Mouse (Mus musculus): ENCODE data around the gene Lmx1a. TPM values are rescaled to one million over a fixed set of nuclear protein-coding genes. Genes with fewer than 3 reads are reported as not detected.

Lmx1a gene
- total RNA-seq, 1 experiment from 2014 or later, result not detected

- DNase-seq, result peak; percentile 69
These were observed 92.9 kb downstream of the Lmx1a start for GRCm38 (mm10) chr1:167781787-167782484.

GRCm38 (mm10) chr1:167784067-167784466 is 95.0 kb downstream of the Lmx1a start:
- DNase-seq, result no peak

GRCm38 (mm10) chr1:167788684-167789413 is 99.8 kb downstream of the Lmx1a start:
- DNase-seq, result no peak

DNA sequence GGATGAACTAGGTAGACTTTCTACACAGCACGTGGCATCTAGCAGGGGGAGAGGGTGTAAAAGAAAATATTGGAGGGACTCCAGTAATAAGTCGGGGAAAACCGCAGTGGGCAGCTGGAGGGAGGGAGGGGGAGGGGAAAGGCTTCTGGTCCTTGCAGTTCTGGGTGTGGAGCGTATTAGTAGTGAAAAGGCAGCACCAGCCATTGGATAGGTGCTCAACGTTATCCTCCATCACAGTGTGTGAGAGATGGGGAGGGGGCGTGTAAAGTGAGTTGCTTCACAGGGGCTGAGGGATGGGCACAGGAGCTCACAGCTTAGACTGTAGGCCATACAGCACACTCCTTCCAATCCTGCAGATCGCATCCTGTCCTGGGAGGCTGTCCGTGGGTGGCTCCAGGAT is 100.4 kb downstream of the Lmx1a start:
- no peak for DNase-seq

DNA sequence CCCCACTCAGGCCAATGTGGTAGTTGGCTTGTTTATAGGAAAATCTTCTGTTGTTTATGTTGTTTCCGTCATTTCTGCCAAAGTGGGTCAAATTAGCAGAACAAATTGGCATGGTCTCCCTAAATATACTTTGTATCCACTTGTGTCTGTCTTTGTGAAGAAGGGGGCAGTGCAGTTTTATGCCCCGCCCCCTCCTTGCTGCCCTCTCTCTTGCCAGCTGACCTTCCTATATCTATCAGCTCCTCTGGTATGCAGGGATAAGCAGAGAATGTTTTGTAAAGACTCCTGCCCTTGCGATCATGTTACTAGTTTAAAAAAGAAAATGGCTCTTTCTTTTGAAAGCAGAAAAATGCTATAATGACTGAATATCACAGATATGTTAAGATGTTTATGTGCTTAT is 101.7 kb downstream of the Lmx1a start:
- DNase-seq, result no peak

GRCm38 (mm10) chr1:167791221-167791620 is 102.2 kb downstream of the Lmx1a start:
- no peak for DNase-seq

DNA sequence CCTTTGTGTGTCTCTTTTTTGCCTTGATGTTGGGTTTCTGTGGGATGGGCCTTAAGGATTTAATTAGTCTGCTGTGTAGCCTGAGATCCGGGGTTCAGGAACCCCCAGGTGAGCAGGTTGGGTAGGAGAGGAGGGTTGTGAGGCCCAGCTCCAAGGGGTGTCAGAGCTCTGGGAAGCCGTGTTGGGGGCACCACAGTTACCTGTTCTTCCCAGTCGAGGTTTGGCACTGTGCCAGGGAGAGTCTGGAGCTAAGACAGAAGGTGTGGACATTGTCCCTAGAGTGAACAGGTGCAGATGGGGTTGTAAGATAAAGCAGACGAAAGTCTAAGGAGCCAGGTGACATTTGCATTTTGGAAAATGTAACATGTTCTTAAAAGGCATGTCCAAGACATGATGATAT is 112.9 kb downstream of the Lmx1a start:
- DNase-seq, result no peak

DNA sequence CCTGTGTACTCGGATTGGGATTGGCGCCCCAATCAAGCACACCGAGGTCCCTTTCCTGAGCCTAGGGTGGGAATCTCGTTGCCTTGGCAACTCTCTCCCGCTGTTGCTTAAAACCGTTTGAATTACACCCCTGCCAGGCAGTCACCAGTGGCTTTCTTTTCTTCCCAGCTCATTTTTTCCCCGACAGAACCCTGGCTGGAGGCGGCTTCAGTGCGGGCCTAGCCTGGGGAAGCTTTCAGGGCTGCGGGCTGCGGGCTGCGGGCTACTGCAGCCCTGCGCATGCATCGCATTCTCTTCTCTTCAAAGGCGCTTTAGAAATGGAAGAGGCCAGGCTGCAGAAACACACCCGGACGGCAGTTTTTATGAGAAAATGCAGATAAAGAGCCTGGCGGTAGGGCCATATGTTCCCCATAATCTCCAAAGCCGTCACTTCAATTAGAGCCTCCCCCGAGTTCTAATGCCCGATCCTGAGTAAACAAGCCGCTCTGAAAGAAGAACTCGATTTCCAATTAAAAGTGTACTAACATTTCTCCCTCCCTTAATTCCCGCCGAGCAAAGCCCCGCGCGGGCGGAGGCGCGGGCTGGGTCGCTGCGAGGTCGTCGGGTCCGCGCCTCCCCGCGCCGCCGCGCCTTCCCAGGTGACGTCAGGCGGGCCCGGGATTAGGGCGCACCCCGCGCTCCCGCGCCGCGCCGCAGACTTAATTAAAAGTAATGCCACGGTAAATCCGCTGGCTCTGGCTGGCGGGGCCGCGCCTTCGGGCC is 113.7 kb downstream of the Lmx1a start:
- peak; percentile 34 for DNase-seq

DNA sequence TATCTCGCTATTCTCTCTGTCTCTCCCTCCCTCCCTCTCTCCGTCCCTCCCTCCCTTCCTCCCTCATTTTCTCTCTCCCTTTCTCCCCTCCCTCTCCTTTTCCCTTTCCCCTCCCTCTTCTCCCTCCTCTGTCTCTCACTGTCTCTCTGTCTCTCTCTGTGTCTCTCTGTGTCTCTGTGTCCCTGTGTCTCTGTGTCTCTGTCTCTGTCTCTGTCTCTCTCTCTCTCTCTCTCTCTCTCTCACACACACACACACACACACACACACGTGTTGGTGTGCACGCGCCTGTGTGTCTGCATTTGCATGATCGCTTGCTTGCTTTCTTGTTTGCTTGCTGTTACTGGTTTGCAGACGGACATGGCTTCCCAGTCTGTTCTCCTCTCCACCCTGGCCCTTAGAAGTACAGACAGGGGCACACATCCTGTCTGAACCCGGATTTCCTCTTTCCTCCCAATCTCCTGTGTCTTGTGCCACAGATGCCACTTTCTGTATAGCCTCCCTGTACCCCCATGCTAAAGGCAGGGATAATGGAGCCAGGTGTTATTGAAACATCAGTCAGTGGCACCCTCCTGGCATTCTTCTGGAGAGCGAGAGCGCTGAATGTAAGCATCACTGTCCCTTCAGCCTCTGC is 114.4 kb downstream of the Lmx1a start:
- no peak for DNase-seq

DNA sequence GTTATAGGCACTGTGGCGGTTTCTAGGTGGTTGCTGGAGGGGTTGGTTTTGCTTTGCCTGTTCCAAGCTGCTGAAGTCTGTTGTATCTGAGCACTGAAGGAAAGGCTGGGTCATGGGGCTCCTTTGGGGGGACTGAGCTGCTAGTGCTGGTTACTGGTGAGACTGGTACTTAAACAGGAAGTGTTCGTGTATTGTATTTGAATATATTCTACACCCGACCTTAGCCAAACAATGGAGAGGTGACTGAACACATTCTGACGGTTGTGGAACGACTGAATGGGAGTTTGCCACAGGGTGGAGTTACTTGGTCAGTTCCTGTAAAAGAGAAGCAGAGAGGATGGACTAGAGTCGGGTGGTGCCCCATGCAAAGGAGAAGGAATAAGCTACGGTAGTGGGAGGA is 115.8 kb downstream of the Lmx1a start:
- no peak for DNase-seq

DNA sequence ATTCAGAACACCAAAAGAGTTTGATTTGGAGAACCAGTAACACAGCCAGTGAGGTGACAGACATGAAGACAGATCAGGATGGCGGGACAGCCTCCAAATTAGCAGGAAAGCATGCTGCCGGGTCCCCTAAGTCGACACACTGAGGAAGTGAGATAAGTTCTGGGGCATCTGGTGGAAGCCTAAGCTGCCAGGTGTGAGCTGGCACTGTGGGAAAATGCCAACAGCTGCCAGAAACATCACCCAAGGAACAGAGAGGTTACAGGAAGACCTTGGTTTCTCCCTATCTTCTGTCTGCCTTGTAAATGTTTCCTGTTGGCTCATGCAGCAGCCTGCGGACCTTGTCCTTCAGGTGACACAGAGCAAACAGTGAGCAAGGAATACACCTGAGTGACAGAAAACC is 122.1 kb downstream of the Lmx1a start:
- DNase-seq, result no peak

GRCm38 (mm10) chr1:167815166-167815565 is 126.1 kb downstream of the Lmx1a start:
- no peak for DNase-seq

GRCm38 (mm10) chr1:167817028-167817427 is 128.0 kb downstream of the Lmx1a start:
- no peak for DNase-seq

DNA sequence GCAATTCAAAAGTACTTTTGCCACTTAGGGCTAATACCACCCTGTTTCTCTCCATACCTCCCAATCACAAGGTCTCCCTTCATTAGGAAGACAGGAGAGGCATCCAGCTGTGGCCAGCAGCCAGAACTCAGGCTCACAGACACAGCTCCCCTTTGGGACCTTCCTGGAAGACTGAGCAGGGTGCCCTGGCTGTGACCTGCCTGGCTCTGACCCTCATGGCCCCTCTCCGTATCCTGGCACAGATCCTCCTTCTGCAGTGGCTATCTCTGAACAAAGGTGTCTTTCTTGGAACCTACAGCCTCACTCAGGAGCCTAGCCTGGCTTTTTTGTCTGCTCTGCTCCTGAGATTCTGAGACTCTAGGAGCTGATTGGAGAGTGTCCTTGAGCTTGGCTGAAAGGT is 128.6 kb downstream of the Lmx1a start:
- no peak for DNase-seq

DNA sequence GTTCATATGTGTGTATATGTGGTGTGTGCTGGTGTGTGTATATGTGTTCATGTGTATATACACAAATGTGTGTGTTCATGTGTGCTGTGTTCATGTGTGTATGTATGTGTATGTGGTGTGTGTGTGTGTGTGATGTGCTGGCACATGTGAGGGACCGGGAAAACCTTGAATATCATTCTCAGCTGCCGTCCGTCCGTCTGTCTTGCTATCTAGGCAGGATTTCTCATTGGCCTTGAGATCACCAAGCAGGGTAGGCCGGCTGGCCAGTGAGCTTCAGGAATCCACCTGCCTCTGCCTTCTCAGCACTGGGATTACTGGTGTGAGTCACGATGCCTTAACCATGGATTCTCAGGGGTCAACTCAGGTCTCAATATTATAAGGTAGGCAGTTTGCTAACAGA is 131.0 kb downstream of the Lmx1a start:
- DNase-seq, result no peak

GRCm38 (mm10) chr1:167821125-167821524 is 132.1 kb downstream of the Lmx1a start:
- DNase-seq, result no peak

- no peak for DNase-seq
These were observed 141.3 kb downstream of the Lmx1a start for GRCm38 (mm10) chr1:167830291-167830690.

- no peak for DNase-seq
These were observed 142.6 kb downstream of the Lmx1a start for GRCm38 (mm10) chr1:167831601-167832000.

DNA sequence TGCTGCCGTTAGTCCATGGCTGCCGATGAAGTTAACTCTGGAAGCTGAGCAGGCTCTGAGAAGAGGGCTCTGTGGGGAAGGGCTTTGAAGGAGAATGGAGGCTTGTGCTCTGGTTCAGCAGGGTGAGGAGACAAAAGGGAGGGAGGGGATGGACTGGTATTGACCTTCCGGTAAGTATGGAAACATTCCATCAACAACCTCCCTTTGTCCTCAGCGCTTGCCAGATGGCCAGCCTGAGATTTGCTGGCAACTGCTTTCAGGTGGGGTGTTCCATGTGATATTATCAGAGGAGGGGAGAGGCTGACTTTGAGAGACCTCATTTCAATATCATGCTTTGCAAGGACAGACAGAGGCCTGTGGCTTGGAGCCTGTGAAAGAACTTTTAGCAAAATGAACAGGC is 165.8 kb downstream of the Lmx1a start:
- DNase-seq, result no peak

DNA sequence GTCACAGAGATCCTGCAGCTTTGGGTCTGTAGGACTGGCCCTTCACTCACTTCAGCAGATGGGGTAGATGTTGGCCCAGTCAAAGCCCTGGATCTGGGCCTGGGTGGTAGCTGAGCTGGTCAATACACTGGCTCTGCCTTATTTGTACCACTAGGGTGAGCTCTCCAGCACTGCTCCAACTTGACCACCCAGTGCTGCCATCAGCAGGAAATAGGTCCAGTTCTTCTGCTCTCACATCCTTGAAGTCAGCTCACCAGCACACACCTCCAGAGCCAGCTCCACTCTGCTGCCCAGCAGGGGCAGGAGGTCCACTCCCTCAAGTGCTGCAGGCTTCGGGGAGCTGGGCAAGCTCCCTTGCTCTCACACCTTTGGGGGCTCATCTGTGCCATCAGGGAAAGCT is 183.0 kb downstream of the Lmx1a start:
- no peak for DNase-seq

DNA sequence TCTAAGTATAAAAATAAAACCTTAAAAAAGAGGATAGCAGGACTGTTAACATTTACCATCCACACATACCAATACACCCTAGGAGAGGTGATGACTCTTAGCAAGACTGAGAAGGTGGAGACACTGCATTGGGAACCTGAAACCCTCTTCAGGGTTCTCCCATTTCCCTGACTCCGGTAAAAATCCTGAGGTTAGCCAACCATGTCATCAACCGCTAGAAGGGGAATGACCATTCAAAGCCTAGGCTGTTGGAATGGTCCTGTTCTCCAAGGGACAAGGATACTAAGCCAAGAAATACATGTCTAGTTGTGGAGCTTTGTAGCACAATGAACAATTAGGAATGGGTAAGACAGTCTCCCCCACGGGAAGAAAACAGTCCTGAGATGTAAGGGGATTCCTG is 185.1 kb downstream of the Lmx1a start:
- no peak for DNase-seq

DNA sequence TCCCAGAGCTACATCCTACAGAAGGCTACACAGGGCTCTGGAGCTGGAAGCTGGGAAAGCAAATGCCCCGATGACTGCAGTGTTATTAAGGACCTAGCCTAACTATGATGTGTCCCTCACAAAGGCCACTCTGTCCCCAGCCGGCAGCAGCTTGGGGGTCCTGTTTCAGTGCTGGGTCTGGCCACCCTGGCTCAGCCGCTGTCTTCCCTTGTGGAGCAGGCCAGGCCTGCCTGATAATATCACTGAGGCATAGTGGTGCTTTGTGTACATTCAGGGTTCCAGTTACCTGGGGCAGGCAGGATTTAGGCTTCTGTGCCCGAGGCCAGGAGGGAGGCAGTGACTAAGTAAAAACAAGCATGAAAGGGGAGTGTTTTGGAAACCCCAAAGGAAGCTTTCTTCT is 188.9 kb downstream of the Lmx1a start:
- DNase-seq, result no peak

GRCm38 (mm10) chr1:167878354-167878753 is 189.3 kb downstream of the Lmx1a start:
- no peak for DNase-seq
